Mouse (Mus musculus) testis, postnatal 10 days (tissue): ENCODE measurements around the gene Pbx2.

Source experiments
- DNase-seq: peaks from one replicate; pipeline ENCODE4 v3.0.0; 2021; ENCODE audit warnings: low spot score

Pbx2 gene

GRCm38 (mm10) chr17:34591029-34591993 is at the start of gene Pbx2:
Pbx2 (plus strand) TSS chr17:34591266.
- no peak for DNase-seq

- DNase-seq = peak; percentile 28
These were observed 47.5 kb upstream of the Pbx2 start for GRCm38 (mm10) chr17:34543567-34543966.

GRCm38 (mm10) chr17:34546797-34547196 is 44.3 kb upstream of the Pbx2 start:
- DNase-seq = no peak

GRCm38 (mm10) chr17:34547601-34548000 is 43.5 kb upstream of the Pbx2 start:
- DNase-seq = peak; percentile 16

DNA sequence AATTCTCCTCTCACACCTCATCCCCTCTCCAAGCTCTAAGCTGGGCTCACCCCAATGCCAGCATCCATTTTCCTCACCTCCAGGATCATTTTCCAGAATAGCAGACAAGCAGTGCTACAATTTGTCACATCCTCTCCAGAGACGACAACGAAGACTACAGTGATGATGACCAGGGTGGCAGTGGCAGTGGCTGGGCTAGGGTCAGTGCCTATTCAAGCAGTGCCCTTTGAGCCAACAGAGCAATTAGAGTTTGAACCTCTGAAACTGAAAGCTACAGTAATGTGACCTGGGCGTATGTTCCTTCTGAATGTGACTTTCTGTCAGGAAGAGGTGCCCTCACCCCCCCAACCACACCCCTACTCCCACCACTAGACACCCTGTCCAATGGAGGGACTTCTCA is 41.9 kb upstream of the Pbx2 start:
- no peak for DNase-seq

DNA sequence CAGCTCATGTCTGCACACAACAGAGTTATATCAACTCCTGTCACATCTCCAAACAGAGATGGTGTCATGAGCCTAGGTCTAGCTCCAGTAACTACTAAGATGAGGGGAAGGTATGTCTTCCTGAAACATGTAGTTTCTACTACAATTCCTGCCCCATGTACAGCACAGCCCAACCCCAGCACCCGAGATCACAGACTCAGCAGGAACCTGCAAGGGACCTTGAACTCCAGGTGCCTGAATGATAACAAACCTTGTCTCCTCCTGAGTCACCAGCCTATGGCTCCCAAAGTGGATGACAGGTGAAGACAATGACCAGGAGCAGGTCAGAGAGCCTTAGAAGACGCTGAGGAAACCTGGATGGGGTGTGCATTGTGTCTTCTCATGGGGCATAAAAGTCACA is 41.2 kb upstream of the Pbx2 start:
- no peak for DNase-seq

DNA sequence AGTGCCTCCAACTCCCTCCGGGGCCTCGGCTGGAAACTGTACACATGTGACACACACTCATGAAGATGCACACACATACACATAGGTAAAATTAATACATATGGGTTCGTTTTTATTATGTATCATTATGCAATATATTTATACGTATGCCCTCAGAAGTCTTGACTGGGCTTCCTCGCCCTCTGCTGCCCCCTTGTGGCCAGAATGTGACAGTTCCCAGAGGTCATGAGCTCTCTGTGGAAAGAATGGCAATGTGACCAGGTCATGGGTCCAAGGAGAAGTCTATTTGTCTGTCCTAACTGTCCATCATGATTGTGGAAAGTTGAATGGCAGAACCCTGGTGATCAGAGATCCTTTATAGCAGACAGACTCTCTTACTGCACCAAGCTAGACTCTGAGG is 35.6 kb upstream of the Pbx2 start:
- DNase-seq = peak; percentile 91

DNA sequence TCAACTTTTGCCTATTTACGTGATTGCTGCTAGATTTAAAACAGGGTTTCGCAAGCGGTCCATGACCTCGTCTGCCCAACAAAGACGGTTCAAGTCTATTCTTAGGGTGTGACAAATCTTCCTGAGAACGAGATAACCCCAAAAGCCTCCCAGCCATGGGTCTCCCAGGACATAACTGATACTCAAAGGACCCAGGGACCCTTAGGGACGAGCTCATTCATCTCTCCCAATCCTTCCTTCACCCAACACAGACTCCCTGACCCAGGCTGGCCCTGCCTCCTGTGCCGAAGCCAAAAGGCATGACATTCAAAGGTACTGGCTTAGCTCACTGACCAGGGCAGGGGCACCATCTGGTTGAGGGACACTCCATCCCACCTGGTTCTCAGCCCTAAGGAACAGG is 34.7 kb upstream of the Pbx2 start:
- DNase-seq = no peak

DNA sequence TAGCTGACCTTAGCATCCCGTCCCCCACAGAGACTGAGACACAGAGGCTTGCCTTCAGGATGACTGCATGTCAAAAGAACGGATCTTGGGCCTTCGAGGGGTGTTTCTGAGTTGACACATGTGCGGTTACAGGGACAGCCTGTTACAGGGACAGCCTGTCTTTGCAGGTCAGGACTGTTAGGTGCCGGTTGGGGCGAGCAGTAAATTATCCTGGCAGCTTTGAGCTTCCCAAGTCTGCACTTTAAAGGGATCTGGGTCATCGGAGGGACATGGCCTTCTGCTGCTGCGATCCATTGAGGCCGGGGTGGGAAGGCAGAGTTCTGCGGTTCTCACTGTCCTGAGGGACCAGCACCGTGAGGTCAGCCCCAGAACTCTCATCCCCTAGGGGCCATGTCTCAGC is 33.7 kb upstream of the Pbx2 start:
- DNase-seq = no peak

GRCm38 (mm10) chr17:34559116-34559515 is 31.9 kb upstream of the Pbx2 start:
- DNase-seq = no peak

DNA sequence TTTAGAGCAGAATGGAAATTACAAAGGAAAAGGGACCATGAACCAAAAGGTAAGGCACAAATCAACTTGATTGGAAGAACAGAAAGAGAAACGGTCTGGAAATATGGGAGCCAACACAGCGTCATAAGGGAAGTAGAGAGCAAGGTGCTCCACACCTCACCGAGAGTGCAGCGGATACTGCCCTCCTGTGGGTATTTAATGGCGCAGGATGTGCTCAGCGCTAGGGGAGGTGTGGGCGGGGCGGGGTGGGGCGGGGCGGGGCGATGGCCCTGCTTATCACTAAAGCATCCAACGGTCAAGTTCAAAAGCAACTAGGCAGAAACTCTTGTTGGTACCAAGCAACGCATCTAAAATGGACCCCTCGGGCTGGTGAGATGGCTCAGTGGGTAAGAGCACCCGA is 31.2 kb upstream of the Pbx2 start:
- no peak for DNase-seq

GRCm38 (mm10) chr17:34560438-34560837 is 30.6 kb upstream of the Pbx2 start:
- DNase-seq = no peak

- DNase-seq = no peak
These were observed 29.9 kb upstream of the Pbx2 start for GRCm38 (mm10) chr17:34561200-34561599.

- DNase-seq = no peak
These were observed 28.5 kb upstream of the Pbx2 start for GRCm38 (mm10) chr17:34562595-34562994.

GRCm38 (mm10) chr17:34563354-34563753 is 27.7 kb upstream of the Pbx2 start:
- no peak for DNase-seq

- DNase-seq = no peak
These were observed 27.1 kb upstream of the Pbx2 start, which contains the start of gene Notch4 for GRCm38 (mm10) chr17:34564003-34564421. Notch4 (plus strand) TSS chr17:34564268.

DNA sequence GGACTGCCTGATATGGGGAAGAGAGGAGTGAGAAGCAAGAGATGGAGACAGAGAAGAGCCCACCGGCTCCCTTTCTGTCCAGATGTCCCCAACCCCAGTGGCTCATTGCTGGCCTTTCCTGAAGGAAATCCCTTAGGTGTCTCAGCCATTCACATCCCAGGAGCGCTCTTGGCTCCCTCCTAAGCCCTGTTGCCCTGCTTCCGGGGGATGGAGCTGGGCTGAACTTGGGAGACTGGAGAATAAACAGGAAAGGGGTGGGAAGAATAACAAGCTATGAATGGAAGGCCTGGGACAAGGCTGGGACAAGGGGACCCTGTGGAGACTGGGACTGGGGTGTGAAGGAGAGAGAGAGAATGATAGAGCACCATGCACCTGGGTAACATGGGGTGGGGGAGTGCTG is 26.3 kb upstream of the Pbx2 start:
- no peak for DNase-seq

DNA sequence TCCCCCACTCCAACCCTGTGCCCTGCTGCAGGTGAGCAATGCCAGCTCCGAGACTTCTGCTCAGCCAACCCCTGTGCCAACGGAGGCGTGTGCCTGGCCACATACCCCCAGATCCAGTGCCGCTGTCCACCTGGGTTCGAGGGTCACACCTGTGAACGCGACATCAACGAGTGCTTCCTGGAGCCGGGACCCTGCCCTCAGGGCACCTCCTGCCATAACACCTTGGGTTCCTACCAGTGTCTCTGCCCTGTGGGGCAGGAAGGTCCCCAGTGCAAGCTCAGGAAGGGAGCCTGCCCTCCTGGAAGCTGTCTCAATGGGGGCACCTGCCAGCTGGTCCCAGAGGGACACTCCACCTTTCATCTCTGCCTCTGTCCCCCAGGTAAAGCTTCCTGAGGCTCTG is 23.8 kb upstream of the Pbx2 start:
- peak; percentile 40 for DNase-seq

- no peak for DNase-seq
These were observed 22.6 kb upstream of the Pbx2 start for GRCm38 (mm10) chr17:34568421-34568820.

- DNase-seq = no peak
These were observed 21.1 kb upstream of the Pbx2 start for GRCm38 (mm10) chr17:34569919-34570318.

GRCm38 (mm10) chr17:34571875-34572274 is 19.2 kb upstream of the Pbx2 start:
- DNase-seq = peak; percentile 40

DNA sequence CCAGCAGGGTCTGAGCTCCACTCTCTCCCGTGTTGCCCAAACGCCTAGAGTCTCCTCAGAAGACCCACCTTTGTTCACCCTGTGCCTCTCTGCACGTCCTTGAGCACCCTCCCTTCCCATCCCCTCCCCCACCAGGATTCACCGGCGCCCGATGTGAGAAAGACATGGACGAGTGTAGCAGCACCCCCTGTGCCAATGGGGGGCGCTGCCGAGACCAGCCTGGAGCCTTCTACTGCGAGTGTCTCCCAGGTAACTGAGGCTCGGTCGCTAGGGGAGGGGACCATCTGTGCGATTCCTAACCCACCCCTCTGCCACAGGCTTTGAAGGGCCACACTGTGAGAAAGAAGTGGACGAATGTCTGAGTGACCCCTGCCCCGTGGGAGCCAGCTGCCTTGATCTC is 18.7 kb upstream of the Pbx2 start:
- DNase-seq = peak; percentile 69

DNA sequence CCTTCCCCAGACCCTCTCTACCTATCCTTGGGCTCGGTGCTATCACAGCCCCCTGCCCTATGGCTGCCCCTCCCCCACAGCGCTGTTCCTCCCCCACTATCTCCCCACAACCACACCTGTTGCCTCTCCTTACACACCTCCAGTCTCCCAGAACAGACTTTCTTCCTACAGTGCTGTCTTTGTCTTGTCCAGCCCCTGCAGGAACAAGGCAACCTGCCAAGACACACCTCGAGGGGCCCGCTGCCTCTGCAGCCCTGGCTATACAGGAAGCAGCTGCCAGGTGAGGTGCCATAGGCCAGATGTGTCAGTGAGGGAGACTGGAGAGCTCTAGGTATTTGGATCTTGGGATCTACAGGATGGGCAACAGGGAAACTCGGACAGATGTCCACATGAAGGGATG is 14.5 kb upstream of the Pbx2 start:
- DNase-seq = no peak

GRCm38 (mm10) chr17:34578070-34578469 is 13.0 kb upstream of the Pbx2 start:
- DNase-seq = no peak
